Mouse (Mus musculus) c-Kit-positive CD71-negative TER-119-negative erythroid progenitor cells, embryonic 14.5 days (primary cell): ENCODE measurements around the gene Cmbl.
"Not testable (repeated sequence)": the region's sequence is repeated elsewhere in the genome, so short reads cannot be mapped to it uniquely, and the experiment has no call there.

Experiments
- DNase-seq: peaks from one replicate; pipeline ENCODE4 v3.0.0-alpha.2; 2013; ENCODE audit warnings: low read depth

Cmbl gene

DNA sequence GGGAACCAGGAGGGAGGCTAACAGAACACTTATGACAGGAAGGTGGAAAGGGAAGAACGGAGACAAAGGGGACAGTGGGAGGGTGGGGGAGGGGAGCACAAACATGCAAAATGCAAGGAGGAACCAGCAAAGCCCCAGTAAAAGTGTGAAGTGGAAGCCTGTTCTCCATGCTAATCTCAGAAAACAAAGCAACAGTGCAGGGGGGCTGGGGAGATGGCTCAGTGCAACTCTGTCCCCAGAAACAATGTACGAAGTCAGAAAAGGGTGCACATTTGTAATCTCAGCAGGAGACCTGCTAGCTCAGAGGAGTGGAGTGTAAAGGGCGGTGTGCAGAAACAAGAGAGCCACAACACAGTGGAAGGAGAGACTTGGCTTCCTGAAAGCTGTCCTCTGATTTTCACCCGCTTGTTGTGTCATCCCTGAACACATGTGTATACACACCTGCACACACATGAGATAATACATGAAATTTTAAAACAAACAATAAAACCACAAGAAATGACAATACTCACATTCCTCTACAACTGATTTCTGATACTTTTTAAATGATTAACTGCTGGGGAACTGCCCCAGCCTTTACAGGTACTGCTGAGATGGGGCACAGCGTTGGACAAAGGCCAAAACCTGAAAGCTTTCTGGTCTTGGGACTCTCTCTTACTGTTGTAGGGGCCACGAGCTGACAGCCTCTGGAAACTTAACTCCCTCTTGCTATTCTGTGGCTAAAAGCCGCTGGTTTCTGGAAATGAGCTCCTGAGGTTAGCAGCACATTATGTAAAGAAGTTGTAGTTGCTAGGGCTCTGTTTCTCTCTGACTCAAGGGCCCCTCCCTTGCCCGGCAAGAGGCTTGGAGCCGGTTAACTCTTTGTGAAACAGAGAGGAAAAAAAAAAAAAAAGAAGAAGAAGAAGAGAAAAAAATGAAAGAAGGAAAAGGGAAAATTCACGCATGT lies 22.9 kb upstream of the Cmbl start:
- no peak for DNase-seq

DNA sequence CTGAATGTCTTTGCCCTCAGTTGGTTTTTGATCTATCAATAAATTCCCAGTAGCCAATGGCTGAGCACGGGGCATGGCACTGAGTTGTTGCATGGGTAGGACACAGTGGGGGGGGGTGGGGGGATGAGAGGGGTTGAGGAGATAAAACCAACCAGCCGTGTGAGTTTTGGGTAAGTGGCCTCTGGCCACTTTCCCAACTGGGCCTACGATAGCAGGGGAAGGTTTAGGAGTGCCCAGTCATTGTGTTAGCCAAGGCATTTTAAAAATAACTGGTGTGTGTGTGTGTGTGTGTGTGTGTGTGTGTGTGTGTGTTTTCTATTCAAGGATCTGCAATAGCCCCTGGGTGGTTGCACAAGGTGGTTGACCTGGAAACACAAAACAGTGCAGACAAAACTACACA lies 21.9 kb upstream of the Cmbl start:
- DNase-seq: no peak

- no peak for DNase-seq
Measured at GRCm38 (mm10) chr15:31545058-31545457, 20.1 kb upstream of the Cmbl start.

DNA sequence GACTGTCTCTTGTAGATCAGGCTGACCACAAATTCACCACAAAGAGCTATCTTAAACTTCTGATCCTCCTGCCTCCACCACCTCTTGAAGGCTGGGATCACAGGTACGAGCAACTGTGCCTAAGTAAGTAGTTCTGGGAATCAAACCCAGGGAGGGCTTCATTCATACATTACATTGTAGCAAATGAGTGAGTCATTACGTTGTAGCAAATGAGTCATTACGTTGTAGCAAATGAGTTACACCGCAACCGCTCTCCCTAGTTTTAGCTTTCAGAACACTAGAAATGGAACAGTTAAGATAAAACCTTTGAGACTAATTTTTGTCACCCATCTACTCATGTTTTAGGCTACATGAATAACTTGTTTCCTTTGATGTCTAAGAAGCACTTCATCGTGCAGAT lies 18.9 kb upstream of the Cmbl start:
- DNase-seq: no peak

DNA sequence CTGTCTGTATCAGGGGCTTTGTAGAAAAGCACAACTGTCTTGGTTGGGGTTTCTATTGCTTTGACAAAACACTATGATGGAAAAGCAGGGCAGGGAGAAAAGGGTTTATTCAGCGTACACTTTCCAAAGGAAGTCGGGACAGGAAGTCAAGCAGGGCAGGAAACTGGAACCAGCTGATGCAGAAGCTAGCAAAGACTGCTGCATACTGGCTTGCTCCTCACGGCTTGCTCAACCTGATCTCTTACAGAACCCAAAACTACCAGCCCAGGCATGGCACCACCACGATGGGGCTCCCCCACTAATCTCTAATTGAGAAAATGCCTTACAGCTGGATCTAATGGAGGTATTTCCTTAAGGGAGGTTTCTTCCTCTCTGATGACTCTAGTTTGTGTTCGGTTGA lies 17.8 kb upstream of the Cmbl start:
- no peak for DNase-seq

DNA sequence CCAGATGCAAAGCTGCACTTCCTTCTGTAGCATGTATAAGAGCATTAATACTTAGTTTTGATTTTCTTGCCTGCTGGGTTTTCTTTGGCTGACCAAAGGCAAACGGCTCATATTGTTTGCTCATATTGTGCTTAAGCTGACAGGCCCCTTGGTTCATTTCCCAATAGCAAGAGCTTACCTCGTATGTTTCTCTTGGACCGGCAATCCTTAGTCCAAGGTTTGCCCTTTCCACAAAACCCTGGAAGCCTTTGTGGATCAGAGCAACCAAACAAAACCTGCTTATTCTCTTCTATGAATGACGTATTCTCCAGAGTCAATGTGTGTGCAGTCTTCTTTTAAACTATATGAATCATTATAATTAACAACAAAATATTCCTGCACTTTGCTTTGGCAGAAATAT lies 14.8 kb upstream of the Cmbl start:
- no peak for DNase-seq

DNA sequence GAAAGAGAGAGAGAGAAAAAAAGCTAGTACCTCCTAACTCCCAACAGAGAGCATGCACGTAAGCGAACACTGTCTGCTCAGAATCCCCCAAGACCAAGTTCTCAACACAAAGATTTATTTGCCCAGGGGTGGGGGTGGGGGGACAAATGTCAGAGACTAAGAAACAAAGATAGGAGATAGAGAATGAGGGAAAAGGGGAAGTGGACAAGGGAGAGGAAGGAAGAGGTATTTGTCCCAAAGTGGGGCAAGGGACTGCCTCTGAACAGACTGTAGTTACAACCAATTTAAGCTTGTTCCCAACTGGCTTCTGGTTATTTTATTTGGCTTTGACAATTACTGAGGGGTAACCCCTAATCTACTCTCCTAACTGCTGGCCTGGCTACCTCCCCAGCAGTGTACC lies 10.3 kb upstream of the Cmbl start:
- no peak for DNase-seq

GRCm38 (mm10) chr15:31561390-31561789 lies 3.8 kb upstream of the Cmbl start:
- no peak for DNase-seq

- DNase-seq: no peak
Measured at GRCm38 (mm10) chr15:31561976-31562375, 3.2 kb upstream of the Cmbl start.

DNA sequence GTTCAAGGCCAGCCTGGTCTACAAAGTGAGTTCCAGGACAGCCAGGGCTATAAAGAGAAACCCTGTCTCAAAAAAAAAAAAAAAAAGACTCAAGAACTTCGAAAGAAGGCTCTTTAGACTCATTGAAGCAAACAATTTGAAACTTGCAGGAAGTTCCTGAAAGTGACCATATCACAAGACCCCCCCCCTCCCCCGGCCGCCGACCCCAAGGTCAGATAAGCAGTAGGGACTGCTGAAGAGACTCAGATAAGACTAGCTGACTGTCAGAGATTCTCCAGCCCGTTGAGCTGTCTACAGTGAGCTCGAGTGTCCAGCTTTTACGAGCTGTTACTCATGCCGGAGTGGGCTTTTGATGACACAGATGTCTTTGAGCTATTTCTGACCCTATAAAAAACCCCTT lies 2.3 kb upstream of the Cmbl start:
- DNase-seq: no peak

- DNase-seq: no peak
Measured at GRCm38 (mm10) chr15:31563577-31564546, 1.3 kb upstream of the Cmbl start.

DNA sequence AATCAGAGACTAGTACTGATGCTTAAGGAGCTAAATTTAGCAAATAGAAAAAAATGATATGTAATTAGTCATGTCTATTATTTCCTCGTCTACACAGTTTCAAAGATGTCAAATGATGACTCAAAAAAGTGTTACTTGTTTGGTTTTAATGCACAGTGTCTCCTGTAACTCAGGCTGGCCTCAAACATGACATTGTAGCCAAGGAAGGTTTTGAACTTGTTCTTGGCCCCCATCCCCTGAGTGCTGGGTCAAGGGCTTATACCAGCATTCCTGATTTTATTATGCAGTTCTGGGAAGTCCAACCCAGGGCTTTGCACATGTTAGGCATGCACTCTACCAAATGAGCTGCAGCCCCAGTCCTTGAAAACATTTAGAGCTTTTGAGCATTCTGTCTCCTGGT lies 597 bp downstream of the Cmbl start:
- DNase-seq: no peak

DNA sequence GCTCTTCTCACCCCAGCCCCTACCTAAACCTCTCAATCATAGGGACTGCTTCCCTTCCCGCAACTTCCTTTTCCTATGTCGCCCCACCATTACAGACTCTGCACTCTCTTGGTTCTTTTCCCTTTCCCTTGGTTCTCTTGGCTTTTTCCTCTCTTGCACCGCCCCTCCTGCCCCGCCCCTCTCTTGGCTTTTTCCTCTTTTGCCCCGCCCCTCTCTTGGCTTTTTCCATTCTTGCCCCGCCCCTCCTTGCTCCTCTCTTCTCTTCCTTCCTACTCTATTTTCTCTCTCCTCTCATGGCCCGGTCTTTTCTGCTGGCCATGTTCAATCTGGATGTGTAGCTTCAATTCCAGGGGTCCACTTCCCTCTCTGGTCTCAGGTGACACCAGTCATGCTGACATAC lies 2.2 kb downstream of the Cmbl start:
- DNase-seq: no peak

GRCm38 (mm10) chr15:31568581-31568996 lies 3.4 kb downstream of the Cmbl start:
- no peak for DNase-seq

DNA sequence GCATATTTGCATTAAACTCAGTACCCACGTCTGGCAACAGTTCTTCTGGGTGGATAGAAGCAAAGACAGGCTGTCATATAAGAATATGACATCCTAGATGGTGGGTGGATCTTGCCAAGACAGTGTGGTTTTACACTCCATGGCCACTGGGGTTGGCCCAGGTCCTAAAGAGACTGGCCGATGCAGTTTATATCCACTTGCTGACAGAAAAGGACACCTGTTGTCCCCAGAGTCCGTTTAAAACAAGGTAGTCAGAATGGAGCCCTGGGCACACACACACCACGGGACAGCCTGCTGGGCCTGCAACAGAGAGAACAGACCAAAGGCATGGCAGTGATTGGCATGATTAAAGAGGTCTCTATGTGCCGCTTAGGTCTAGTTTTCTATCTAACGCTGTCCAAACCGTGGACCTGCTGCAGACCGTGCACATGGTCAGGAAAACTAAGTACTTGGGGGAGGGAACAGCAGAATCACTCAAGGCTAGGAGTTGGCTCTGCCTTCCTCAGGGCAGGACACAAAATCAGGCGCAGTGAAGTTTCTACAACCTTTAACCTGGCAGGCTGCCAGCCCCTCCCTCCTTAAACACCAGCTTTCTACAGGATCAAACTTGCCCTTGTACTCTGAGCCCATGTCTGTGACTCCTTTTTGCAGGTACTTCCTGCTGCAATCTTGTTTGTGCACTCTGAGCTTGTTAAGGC lies 4.3 kb downstream of the Cmbl start:
- no peak for DNase-seq

DNA sequence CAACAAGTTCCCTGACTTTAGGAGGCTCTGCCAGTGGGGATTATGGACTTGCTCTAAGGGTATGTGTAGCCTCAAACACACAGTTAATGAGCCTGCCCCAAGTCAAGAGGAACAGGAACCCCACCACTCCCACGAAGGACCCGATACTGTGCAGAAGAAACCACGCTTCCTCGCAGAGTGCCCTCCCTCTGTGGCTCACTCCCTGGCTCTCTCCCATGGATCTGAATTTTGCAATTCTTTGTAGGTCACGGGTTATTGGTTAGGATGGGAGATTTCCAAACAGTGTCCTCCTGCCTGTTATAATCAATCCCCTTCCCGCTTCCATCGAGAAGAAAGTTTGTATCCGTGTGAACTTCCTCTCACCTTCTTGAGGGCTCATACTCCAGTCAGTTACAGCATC lies 5.8 kb downstream of the Cmbl start:
- DNase-seq: no peak

DNA sequence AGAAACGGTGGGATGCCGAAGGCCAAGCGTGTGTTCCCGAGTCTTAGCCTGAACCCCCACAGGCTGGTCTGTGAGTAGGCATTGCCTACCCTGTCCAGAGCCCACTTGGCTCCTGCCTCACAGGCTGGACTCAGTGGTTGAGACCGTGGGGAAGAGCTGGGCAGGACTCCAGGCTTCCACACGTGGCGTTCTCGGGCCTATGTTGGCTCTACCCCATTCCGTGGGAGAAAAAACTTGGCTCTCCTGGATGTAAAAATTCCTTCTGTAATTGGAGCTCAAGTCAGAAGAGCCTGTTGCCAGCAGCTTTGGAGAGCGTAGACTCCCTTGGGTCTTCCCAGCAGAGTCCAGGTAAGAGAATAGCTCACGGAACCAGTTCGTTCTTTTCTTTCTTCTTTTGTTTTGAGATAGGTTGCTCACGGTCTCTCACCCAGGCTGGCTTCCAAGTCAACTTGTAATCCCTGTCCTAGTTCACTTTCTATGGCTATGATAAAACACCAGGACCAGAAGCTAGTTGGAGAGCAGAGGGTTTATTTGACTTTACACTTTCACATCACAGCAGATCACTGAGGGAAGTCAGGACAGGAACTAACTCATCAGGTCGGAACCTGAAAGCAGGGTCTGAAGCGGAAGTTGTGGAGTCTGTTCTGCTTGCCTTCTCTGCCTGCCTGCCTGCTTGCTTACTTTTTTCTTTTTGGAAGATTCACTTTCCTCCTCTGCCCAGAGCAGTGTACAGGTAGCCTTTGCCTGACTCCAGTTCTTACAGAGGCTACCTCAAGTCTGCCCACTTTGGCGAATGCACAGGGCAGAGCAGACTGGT lies 6.9 kb downstream of the Cmbl start:
- DNase-seq: no peak

- no peak for DNase-seq
Measured at GRCm38 (mm10) chr15:31573287-31573686, 8.1 kb downstream of the Cmbl start.

- no peak for DNase-seq
Measured at GRCm38 (mm10) chr15:31573692-31574091, 8.5 kb downstream of the Cmbl start.

GRCm38 (mm10) chr15:31576076-31576475 lies 10.9 kb downstream of the Cmbl start:
- no peak for DNase-seq

GRCm38 (mm10) chr15:31581086-31581485 lies 15.9 kb downstream of the Cmbl start:
- not testable (repeated sequence) for DNase-seq
